Mouse (Mus musculus): ENCODE results near the gene Topors. TPM values are rescaled to one million over a fixed set of nuclear protein-coding genes. Genes with fewer than 3 reads are reported as not detected.
"Not testable (repeated sequence)": the region's sequence is repeated elsewhere in the genome, so short reads cannot be mapped to it uniquely, and the experiment has no call there.

Topors gene
- 57.4 and 58.4 TPM in 2 replicates for polyA plus RNA-seq (2016; fragmentation: Nextera tagmentation; extraction: Ambion mirVana)

DNA sequence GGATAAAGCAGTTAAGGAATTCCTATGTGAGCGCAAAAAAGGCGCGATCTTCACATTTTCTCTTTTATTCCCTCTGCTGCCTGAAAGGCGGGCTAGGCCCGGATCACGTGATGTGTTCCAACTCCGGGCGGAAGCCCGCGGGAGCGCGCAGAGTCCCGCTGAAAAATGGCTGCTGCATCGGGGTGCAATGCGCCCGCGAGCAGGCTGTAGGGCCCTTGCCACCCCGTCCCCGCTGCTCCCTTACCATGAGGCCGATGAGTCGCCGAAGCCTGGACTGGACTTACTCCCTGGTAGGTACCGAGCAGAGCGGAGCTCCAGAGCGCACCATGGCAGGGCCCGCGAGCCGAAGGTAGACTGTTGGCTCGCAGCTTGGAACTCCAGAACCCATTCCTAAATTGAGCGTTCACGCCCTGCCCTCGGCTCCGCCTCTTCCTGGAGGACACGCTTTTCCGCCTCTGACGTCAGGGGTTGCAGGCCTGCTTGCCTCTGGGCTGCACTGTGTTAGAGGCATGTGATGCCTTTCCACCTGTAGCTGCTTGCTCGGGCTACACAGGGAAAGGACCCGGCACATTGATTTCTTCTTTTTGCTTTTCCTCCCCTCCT, at the start of gene Topors, which contains the start of gene Smim27:
Gene Topors (minus strand): TSS at position 421 of the 603 bp plus-strand sequence.
Gene Smim27 (plus strand): TSS at position 150 of the 603 bp plus-strand sequence.
- WGBS = under 1% methylated on average over 38 of the region's 38 CpGs
- Histone ChIP-seq H3K4me3 (replicated peaks) (peak within 1 kb of the TSS; percentile 83), H3K27ac (peak within 1 kb of the TSS; percentile 99), H3K9ac (replicated peaks) (peak within 1 kb of the TSS; percentile 86), H3K27me3 (no peaks in the 10 kb centered on the region), H3K9me3 (no peaks in the 10 kb centered on the region), H3K4me1 (replicated peaks) (peaks cover 21% of the 10 kb centered on the region), H3K4me2 (peak within 1 kb of the TSS; percentile 90), H3K36me3 (peaks cover 51% of the 10 kb centered on the region)
- peak; percentile 97 for ATAC-seq (ENCODE audit: insufficient number of reproducible peaks, insufficient read depth, low FRiP score, low TSS enrichment, low read depth)

DNA sequence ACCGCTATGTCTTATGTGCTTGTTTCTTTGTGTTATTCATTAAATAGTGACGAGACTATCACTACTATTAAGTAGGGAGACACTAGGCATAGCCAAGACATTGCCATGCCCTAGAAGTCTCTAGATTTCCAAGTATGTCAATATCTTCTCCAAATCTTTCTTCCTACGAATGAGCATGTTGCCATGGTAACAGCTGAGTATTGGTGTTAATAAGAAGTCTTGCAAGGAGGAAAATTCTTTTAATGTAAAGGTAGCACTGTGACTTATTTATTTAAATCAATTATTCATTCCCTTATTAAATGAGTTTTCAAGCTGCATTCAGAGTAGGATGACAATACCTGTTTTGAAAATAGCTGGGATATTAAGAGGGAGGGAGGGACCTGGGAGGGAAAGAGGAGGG, 47.8 kb upstream of the Topors start:
- Histone ChIP-seq H3K9me3 (no peaks in the 10 kb centered on the region), H3K36me3 (no peaks in the 10 kb centered on the region), H3K4me3 (replicated peaks) (no peak overlapping the region), H3K4me1 (replicated peaks) (no peaks in the 10 kb centered on the region), H3K4me2 (no peak overlapping the region), H3K9ac (replicated peaks) (no peak overlapping the region), H3K27ac (no peak overlapping the region), H3K27me3 (no peaks in the 10 kb centered on the region)
- ATAC-seq (ENCODE audit: insufficient number of reproducible peaks, insufficient read depth, low FRiP score, low TSS enrichment, low read depth) = no peak
- WGBS = 83% methylated on average over 3 of the region's 3 CpGs

DNA sequence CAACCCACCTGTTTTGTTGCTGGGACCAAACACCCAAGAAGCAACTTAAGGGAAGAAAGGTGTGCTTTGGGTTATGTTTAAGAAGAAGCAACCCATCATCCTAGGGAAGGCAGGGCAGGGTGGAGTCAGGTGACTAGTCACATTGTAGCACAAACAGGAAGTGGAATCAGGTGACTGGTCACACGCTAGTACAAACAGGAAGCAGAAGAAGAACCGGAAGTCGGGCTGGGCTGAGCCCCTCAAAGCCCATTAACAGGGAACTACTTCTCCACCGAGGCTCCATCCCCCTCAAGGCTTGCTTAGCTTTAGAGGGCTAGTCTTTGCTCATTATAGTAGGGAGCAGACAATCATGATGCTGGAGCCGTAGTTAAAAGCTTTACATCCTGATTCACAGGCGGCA, 43.4 kb upstream of the Topors start:
- Histone ChIP-seq H3K27me3 (no peaks in the 10 kb centered on the region), H3K9ac (replicated peaks) (no peak overlapping the region)
- 81% methylated on average over 6 of the region's 6 CpGs for WGBS

DNA sequence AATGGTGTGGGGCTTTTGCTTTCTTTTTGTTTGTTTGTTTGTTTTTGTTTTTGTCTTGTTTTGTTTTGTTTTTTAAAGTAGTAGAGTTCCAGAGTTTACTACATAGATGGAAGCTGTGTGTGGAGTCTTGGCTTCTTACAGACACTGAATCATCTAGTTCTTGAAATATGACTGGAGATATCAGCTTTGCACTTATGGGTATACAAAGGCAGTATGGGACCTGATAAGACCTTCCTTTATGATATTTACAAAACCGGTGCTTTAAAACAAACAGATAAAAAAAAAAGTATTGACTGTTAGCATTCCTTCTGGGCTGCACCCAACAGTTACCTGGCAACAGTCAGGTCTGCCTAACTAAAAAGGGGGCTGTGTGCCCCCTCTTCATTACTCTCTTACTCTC, 42.6 kb upstream of the Topors start:
- no peaks in the 10 kb centered on the region for H3K9me3 ChIP-seq
- H3K9ac ChIP-seq (replicated peaks) = no peak overlapping the region
- WGBS = 95% methylated on average over 1 of the region's 1 CpGs
- ATAC-seq (ENCODE audit: insufficient number of reproducible peaks, insufficient read depth, low FRiP score, low TSS enrichment, low read depth) = no peak
- H3K36me3 ChIP-seq = no peaks in the 10 kb centered on the region
- H3K4me1 ChIP-seq (replicated peaks) = no peaks in the 10 kb centered on the region
- no peak overlapping the region for H3K4me3 ChIP-seq (replicated peaks)
- H3K4me2 ChIP-seq = no peak overlapping the region
- H3K27me3 ChIP-seq = no peaks in the 10 kb centered on the region
- no peak overlapping the region for H3K27ac ChIP-seq

More for the DNA sequence above, 43.4 kb upstream of the Topors start:
- Histone ChIP-seq H3K4me2 (no peak overlapping the region), H3K27ac (no peak overlapping the region), H3K4me3 (replicated peaks) (no peak overlapping the region), H3K9me3 (no peaks in the 10 kb centered on the region), H3K4me1 (replicated peaks) (no peaks in the 10 kb centered on the region), H3K36me3 (no peaks in the 10 kb centered on the region)
- ATAC-seq (ENCODE audit: insufficient number of reproducible peaks, insufficient read depth, low FRiP score, low TSS enrichment, low read depth) = no peak

DNA sequence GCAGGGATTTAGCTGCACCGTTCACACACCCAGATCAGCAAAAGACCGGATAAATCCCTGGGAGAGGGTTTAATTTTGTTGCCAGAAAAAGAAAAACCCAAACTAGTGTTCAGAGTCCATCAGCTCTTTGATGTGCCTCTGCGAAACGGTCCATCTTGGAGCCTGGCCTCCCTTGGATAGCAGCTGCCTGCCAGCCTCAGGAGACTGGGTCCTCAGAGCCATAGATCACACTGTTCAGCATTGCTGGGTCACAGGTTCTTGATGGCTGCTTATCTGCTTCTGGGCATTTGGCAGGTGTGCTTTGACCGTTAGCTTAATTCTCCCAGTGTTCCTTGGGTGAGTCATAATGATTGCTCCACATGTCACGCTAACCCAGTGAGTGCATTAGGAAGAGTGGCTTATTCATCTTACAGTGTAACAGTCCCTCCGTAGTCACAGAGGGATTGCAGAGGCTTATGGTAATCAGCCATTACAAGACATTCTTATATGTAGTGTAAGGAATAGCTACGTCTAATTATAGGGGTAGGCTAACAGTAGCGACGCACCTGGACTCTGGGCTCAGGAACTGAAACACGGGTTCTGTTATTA, 41.2 kb upstream of the Topors start:
- no peak overlapping the region for H3K4me3 ChIP-seq (replicated peaks)
- H3K36me3 ChIP-seq = no peaks in the 10 kb centered on the region
- 72% methylated on average over 11 of the region's 11 CpGs for WGBS
- ATAC-seq (ENCODE audit: insufficient number of reproducible peaks, insufficient read depth, low FRiP score, low TSS enrichment, low read depth) = no peak
- H3K4me1 ChIP-seq (replicated peaks) = no peaks in the 10 kb centered on the region
- H3K27ac ChIP-seq = no peak overlapping the region
- no peak overlapping the region for H3K9ac ChIP-seq (replicated peaks)
- H3K4me2 ChIP-seq = no peak overlapping the region
- H3K9me3 ChIP-seq = no peaks in the 10 kb centered on the region
- H3K27me3 ChIP-seq = no peaks in the 10 kb centered on the region

DNA sequence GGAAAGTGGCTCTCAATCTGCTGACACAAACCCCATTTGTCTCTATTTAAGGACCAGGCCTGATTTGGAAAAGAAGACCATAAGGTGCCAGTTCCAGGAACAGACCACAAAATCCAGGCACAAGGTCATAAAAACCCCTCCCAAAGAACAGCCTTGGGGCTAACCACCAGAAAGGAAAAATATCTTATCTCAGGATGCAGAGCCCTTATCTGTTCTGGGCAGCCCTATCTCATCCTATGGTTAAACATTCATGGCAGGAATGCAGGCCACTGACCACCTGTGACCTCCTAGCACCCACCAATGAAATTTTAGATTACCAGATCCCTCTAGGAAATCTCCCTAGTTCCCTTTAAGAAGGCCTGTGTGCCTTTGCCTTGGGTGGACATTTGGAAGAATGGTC, 40.0 kb upstream of the Topors start:
- ATAC-seq (ENCODE audit: insufficient number of reproducible peaks, insufficient read depth, low FRiP score, low TSS enrichment, low read depth) = no peak
- no peak overlapping the region for H3K27ac ChIP-seq
- H3K4me3 ChIP-seq (replicated peaks) = no peak overlapping the region
- no peak overlapping the region for H3K9ac ChIP-seq (replicated peaks)
- H3K4me1 ChIP-seq (replicated peaks) = no peaks in the 10 kb centered on the region
- H3K4me2 ChIP-seq = no peak overlapping the region
- H3K27me3 ChIP-seq = no peaks in the 10 kb centered on the region
- H3K36me3 ChIP-seq = no peaks in the 10 kb centered on the region
- H3K9me3 ChIP-seq = no peaks in the 10 kb centered on the region

DNA sequence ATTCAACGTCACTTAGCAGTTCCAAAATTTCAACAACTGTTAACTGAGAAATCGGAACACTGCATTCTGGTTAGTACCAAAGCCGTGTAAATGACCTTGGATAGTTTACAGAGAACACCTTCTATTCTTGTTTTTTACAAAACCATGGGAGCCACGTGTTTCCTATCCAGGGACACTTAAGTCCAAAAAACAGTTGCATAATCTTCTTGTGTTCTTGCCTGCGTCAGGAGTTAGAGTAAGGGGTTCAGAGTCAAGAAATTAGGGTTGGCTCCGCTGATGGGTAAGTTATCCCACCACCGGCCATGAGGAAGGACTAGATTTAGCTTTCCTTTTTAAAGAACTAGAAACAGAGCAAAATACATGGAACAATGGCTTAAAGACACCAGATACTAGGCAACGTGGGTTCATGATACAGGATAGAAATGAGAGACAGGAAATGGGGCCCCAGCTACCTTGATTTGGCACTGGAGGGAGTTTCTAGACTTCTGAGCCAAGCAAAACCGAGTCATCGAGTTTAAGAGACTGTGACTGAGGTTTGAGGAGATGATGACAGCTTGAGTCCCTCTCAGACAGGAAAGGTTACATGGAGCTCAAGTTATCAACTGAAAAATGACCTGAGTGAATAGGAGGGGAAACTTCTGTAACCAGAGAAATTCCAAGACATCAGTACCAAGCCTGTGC, 32.9 kb upstream of the Topors start:
- 82% methylated on average over 10 of the region's 10 CpGs for WGBS
- no peaks in the 10 kb centered on the region for H3K4me1 ChIP-seq (replicated peaks)
- no peak overlapping the region for H3K4me2 ChIP-seq
- peaks cover 5% of the 10 kb centered on the region; the same call in 1 of the 2 replicates for H3K27me3 ChIP-seq
- H3K36me3 ChIP-seq = no peaks in the 10 kb centered on the region
- no peak overlapping the region for H3K27ac ChIP-seq
- ATAC-seq (ENCODE audit: insufficient number of reproducible peaks, insufficient read depth, low FRiP score, low TSS enrichment, low read depth) = no peak
- no peak overlapping the region for H3K4me3 ChIP-seq (replicated peaks)
- H3K9ac ChIP-seq (replicated peaks) = no peak overlapping the region
- H3K9me3 ChIP-seq = no peaks in the 10 kb centered on the region

DNA sequence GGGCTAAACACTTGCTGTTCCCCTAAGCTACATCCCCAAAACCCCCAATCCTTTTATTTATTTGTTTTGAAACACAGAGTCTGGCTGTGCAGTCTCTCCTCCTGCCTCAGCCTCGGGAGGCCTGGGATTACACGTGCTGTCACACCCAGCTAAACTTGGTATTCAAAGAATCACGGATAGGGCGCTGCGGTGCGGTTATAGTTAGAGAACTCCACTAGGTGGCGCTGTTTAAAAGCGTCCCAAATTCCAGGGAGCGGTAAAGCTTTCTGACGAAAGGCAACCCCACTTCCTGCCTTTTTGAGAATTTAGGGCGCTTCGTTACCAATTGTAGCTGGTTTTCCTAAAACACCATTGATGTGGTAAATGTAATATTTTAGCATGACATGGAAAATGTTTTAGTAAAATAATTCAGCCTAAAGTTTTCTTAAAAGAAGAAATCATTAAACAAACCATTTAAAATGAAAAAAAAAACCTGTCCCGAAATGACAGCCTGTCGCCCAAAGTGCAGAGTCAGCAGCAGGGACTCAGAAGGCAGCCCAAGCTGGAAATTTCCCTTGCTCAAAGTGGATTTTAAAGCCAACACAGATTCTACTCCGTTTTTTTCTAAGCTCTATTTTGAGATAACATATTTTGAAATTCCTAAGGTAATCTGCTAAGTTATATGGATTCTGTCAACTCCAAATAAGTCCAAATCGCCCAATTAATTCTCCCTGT, 31.6 kb upstream of the Topors start:
- no peak overlapping the region for H3K4me3 ChIP-seq (replicated peaks)
- peak; percentile 75; the same call in 1 of the 2 replicates for ATAC-seq (ENCODE audit: insufficient number of reproducible peaks, insufficient read depth, low FRiP score, low TSS enrichment, low read depth)
- H3K4me1 ChIP-seq (replicated peaks) = no peaks in the 10 kb centered on the region
- H3K36me3 ChIP-seq = no peaks in the 10 kb centered on the region
- peak overlapping the region; percentile 33 for H3K4me2 ChIP-seq
- H3K9ac ChIP-seq (replicated peaks) = no peak overlapping the region
- no peak overlapping the region for H3K27ac ChIP-seq
- WGBS = 12% methylated on average over 16 of the region's 16 CpGs
- peaks cover 5% of the 10 kb centered on the region; the same call in 1 of the 2 replicates for H3K27me3 ChIP-seq
- H3K9me3 ChIP-seq = no peaks in the 10 kb centered on the region

DNA sequence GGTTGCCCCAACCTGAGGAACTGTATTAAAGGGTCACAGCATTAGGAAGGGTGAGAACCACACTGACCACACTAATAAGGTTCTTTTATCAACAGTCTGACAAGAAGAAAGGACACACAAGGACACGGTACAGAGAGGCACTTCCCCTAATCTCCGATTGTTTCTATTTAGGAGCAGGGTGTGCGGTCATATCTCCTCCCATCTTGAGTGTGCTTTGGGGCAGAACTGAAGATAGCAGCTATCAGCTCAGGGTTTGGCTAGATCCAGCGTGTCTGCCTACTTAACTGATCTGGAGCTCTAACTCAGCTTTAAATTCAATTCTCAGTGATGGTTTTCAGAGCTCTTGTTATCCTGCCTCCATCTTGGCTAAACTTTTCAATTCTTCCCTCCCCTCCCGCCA, 29.5 kb upstream of the Topors start:
- peaks cover 5% of the 10 kb centered on the region; the same call in 1 of the 2 replicates for H3K27me3 ChIP-seq
- no peak overlapping the region for H3K9ac ChIP-seq (replicated peaks)
- no peak for ATAC-seq (ENCODE audit: insufficient number of reproducible peaks, insufficient read depth, low FRiP score, low TSS enrichment, low read depth)
- 77% methylated on average over 5 of the region's 5 CpGs for WGBS
- H3K4me1 ChIP-seq (replicated peaks) = no peaks in the 10 kb centered on the region
- H3K27ac ChIP-seq = no peak overlapping the region
- no peak overlapping the region for H3K4me2 ChIP-seq
- no peaks in the 10 kb centered on the region for H3K36me3 ChIP-seq
- peaks cover 4% of the 10 kb centered on the region; the same call in 1 of the 2 replicates for H3K9me3 ChIP-seq
- no peak overlapping the region for H3K4me3 ChIP-seq (replicated peaks)

DNA sequence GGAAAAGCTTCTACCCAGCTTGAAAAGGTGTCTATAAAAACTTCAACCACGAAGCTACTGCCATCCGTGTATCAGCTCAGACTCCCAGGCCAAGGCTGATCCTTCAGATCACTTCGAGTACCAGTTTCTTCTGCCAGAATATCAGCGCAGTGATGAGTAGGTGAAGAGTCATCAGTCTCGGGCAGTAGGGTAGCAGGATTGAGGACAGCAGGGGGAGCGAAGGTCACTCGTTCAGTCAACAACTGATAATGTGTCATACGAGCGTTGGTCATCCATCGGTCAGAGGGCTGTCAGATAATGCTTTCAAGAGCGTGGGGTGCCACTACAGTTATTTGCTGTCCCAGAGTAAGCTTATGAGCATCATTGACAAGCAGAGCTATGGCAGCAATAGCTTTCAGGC, 21.9 kb upstream of the Topors start:
- not testable (repeated sequence) for H3K4me1 ChIP-seq (replicated peaks); H3K27me3 ChIP-seq; H3K36me3 ChIP-seq; ATAC-seq (ENCODE audit: insufficient number of reproducible peaks, insufficient read depth, low FRiP score, low TSS enrichment, low read depth); H3K27ac ChIP-seq; H3K4me3 ChIP-seq (replicated peaks); H3K9ac ChIP-seq (replicated peaks); H3K4me2 ChIP-seq
- WGBS = 94% methylated on average over 11 of the region's 11 CpGs
- peaks cover 11% of the 10 kb centered on the region for H3K9me3 ChIP-seq

DNA sequence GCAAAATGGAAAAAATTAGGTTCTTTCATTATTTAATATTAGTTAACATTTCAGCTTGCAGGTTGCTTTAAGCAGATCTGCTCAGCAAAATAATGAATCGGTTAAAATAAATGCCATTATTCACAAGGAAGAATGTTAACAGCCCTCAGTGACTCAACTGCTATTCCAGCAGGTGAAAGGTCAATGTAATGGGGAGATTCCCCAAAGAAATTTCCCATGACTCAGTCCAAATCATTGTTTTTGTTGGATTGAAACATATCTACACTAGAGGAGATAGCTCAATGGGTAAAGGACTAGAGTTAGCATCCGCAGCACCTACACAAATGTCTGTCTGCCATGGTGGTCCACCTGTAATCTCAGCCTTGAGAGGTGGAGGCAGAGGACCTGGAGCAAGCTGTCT, 19.4 kb upstream of the Topors start:
- Histone ChIP-seq H3K9ac (replicated peaks) (no peak overlapping the region), H3K27ac (no peak overlapping the region), H3K4me2 (no peak overlapping the region), H3K4me3 (replicated peaks) (no peak overlapping the region), H3K36me3 (no peaks in the 10 kb centered on the region), H3K27me3 (no peaks in the 10 kb centered on the region), H3K4me1 (replicated peaks) (no peaks in the 10 kb centered on the region), H3K9me3 (peaks cover 6% of the 10 kb centered on the region)
- 90% methylated on average over 2 of the region's 2 CpGs for WGBS
- ATAC-seq (ENCODE audit: insufficient number of reproducible peaks, insufficient read depth, low FRiP score, low TSS enrichment, low read depth) = no peak
